Mouse (Mus musculus) central nervous system, embryonic 18 days (tissue): Measurements from ENCODE around the gene AA792892. TPM values are rescaled to one million over a fixed set of nuclear protein-coding genes. Genes with fewer than 3 reads are reported as not detected.

Source experiments
- polyA plus RNA-seq: library from polyadenylated mRNA; depleted of rRNA; stranded (reverse); fragments of >200 nt; gene quantifications from 2 replicates; pipeline ENCODE4 v1.2.3, GENCODE M21; 2012; rRNA removed

The AA792892 gene
- polyA plus RNA-seq, result not detected in 2 replicates

DNA sequence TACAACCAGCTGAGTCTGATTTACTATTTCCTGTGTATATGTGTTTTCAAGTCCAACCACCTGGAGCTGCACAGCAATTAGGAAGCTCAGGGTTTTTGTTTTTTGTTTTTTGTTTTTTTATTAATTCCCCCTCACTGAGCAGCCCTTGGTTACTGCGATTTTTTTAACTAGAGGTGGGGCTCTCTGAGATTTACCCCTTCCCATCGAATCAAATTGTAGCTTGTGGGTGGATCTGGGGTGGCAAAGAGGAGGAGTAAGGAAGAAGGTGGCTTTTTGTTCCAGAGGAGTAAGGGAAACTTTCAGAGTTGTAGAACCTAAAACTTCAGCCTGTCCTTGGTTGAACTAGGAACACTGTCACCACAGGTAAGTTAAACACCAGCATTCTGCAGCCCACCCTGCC is at the start of gene AA792892:
Gene AA792892, plus strand, starts transcription at position 301 of the 400 bp plus-strand sequence.

DNA sequence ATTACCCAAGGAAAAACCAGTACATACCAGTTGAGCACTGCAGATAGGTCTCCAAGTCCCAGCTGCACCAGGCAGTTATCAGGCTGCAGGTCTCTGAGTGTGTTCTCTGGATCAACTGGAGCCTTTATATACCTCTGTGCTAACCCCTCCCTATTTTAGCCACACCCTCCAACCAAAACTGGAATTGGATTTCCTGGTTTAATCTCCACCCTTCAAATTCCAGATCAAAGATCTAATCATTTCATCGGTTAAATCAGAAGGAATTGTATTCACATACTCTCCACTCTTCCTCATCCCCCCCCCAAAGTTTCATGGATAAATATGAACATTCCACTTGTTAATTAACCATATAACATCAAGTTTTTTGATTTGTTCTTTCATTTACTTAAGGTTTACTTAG is 32.9 kb upstream of the AA792892 start, which contains the start of gene A430089I19Rik:
Gene A430089I19Rik, minus strand, starts transcription at position 101 of the 400 bp plus-strand sequence.

DNA sequence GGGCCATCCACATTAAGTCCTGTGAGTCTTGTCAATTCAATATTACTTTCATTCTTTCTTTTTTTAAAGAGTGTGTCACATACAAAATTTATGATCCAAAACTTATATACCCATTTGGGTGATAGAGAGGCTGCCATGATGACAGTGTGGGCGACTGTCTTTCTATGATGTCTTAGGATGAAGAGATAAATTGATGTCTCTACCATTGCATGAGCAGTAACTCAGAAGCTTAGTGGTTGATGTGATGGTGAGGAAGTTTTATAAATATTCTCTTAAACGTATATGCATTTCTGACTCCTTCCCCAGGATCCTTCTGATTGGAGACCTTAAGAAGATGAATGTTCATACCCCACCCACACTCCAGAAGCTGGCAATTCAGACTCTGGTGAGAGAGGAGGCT is 25.4 kb upstream of the AA792892 start, which contains the start of gene Gm6502:
Gene Gm6502, plus strand, starts transcription at position 301 of the 400 bp plus-strand sequence.

Other genes with a start within 250 kb of the AA792892 start
- not detected in 2 replicates for gene Gm3106, start 121.7 kb upstream of the AA792892 start, polyA plus RNA-seq
- not detected in 2 replicates for gene A430089I19Rik, start 33.0 kb upstream of the AA792892 start, polyA plus RNA-seq
- gene Gm6502, start 25.3 kb upstream of the AA792892 start, polyA plus RNA-seq, result not detected in 2 replicates
- gene Gm7682, start 106.0 kb downstream of the AA792892 start, polyA plus RNA-seq, result not detected in 2 replicates
- not detected in 2 replicates for gene Gm3139, start 186.5 kb downstream of the AA792892 start, polyA plus RNA-seq